Mouse (Mus musculus): ENCODE measurements around the gene Prps1l3.

Gene Prps1l3

DNA sequence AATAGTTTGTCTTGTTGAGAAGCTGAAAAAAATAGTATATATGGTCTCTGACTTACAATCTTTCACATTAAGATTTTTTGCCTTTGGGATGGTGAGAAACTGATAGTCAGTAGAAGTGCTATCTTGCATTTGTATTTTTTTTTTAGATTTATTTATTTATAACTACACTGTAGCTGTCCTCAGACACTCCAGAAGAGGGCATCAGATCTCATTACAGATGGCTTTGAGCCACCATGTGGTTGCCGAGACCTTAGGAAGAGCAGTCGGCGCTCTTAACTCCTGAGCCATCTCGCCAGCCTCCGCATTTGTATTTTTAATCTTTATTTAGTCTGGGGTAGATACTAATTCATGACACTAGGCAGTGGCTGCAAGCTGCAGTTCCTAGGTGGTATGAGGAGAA is 3.2 kb downstream of the Prps1l3 start:
- in situ Hi-C loops (cut with MboI; ENCODE audit: low sequenced_read_pairs) = no loop called here

DNA sequence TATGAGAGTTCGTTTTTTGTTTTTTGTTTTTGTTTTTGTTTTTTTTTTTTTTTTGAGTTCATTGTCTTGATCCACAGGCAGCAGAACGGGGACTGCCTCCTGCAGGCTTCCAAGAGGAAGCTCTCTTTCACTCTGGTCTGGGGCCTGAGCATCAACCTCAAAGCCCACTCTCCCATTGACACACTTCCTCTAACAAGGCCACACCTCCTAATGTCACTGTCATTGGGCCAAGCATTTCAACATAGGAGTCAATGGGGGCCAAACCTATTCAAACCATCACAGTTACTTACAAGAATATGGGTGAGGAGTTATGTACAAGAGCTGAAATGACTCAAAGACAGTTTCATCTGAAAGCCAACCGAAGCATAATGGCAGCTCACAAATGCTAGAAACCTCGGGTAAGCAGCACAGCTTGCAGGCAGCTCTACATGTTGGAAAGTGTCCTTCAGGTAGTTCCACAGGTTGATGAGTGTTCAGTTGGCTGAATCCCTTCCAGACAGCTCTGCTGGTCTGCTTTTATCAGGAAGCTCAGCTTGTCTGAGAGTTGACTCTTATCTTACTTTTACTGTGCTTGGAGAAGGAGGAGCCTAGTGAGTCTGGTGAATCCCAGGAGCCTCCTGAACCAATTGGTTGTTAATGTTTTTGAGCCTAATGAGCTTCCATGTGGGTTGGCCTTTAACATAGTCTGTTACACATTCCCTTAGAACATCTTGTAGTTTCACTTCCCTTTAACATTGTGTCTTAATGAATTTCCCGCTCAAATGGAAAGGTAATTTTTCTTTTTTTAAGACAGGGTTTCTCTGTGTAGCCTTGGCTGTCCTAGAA is 13.7 kb downstream of the Prps1l3 start:
- in situ Hi-C loops (cut with MboI; ENCODE audit: low sequenced_read_pairs) = no loop called here

DNA sequence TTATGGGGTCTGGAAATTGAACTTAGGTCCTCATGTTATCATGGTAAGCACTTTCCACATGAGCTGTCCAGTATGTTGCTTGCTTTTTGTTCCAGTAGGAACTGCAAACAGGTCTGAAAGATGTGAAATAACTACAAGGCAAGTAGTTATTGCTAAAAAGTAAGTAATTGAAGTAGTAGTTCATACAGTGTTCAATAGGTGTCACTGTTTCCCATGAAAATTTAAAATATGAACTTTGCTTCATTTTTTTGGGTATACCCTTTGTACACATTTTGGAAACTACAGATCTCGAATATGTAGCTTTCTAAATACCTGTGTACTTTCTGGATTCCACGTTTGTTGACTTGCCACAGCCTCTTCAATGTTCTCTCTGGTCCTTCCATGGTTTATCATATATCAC is 28.4 kb downstream of the Prps1l3 start:
- in situ Hi-C loops (cut with MboI; ENCODE audit: low sequenced_read_pairs) = no loop called here

DNA sequence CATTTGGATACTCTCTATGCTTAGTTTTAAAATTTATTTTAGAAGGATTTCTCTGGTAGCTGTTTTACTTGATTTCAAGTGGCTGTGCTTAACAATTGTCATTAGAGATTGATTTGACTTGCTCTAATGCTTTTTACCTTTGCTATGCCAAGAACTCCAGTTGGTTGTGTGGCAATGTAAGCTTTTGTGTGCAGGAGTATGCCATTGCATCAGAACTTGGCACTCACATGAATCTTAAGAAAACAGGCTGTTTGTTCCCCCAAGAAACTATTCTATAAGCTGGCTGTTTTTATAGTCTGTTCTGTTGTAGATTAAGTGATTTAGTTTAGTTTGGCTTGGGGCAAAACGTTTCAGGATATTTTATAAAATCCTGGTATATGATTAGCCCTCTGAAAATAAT is 45.2 kb downstream of the Prps1l3 start:
- in situ Hi-C loops (cut with MboI; ENCODE audit: low sequenced_read_pairs) = no loop called here

DNA sequence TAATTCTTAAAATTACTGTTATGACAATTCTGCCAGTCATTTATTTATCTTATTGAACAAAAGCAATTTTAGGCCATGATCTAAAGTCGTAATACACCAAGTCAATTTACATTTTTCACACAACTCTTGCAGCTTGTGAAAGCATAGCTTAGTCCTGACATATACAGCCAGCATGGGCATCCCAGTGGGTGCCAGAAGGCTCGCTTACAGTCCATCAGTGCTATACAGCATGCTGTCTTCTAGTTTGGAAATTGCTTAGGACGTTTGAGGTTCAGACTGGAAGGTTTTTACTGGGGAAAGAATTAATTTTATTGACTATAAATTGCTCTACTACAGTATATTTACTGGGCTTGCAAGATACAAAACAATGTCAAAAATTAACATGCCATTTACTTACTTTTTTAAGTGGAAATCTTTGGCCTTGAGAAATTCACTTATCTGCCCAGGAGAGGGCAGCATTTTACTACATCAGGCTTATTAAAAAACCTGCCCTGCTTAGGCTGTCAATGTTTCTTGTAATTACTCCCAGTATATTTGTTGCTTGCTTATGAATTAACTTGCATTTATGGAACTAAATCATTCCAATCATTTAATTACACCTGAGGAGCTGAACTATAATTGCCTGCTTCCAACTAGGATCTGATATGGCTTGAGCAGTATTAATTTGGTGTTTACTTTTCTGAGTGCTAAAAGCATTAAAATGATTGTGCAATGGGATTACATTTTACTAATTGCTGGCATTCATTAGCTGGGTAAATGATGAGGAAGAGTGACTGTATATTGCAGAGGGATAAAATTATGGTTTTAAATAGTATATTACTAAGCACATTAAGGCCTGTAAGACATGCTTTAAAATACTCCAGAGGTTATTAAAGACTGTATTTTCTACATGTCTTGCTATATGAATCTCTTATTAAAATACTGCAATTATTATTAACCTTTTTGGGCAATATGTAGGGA is 51.2 kb downstream of the Prps1l3 start:
- in situ Hi-C loops (cut with MboI; ENCODE audit: low sequenced_read_pairs) = loop anchor here (10.0 kb wide), 1 partner anchor 503 kb away; no protein-coding TSS in a partner anchor

DNA sequence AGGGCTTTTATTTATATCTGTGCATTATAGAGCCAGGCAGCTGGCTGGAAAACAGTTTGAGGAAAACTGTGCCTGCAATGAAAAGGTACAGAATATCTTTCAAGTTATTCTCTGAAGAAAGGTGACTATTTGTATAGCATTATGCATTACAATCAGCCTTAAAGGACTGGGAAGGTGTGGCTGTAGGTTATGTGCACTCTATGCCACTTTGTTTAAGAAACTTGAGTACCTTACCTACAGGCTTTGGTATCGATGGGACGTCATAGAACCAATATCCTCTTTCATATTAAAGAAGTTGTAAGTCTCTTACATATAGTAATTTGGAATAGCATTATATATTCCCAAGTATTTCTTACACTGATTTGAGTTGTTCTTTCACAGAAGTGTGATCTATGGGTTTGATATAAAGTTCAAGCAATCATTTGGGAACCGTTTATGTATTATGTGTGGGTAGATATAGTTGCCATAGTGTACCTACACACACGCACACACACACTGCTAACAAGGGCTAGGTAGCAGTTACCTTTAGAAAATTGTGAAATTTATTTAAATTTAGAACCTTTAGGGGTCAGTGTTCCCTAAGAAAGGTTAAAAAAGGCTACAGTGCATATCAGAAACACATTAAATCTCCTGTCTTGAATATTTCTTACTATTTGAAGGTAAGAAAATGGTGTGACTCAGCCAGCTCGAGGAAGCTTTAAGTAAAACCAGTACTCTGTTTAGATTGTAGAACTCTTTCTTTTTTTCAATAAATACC is 55.3 kb downstream of the Prps1l3 start:
- in situ Hi-C loops (cut with MboI; ENCODE audit: low sequenced_read_pairs) = loop anchor here (10.0 kb wide), 1 partner anchor 499 kb away; no protein-coding TSS in a partner anchor

Data from CH12F3 (cell line).